Mouse (Mus musculus) G1E-ER4 (cell line): ENCODE data around the gene Them5. TPM values are rescaled to one million over a fixed set of nuclear protein-coding genes. Genes with fewer than 3 reads are reported as not detected.

Experiments used
- GATA1 ChIP-seq: IDR thresholded peaks from one replicate; pipeline ENCODE4 v1.8.0; 2012; ENCODE audit warnings: low read length, inconsistent platforms
- polyA plus RNA-seq: library from polyadenylated mRNA; stranded (reverse); fragments of >175 nt; gene quantifications from 2 replicates; pipeline ENCODE4 v1.2.3, GENCODE M21; 2012

Gene Them5
- polyA plus RNA-seq, 1 experiment: not detected

DNA sequence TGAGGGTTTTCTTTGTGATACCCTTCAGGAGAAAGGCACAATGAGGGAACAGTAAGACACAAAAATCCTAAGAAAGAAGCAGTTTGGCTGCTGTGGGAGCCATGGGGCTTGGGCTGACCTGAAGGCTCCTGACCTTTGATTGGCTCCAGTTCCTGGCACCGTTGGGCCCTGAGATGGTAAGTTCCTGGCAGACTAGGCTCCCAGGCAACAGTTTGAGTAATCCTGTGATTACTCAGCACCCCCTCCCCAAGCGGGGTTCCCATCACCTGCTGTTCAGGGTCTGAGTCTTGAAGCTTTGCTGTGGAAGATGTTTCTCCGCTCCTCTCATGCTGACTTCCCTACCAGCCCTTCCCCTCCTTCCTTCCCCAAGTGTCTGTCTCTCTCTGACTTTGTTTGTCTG, 41.6 kb downstream of the Them5 start:
- TF ChIP-seq GATA1: no peak

DNA sequence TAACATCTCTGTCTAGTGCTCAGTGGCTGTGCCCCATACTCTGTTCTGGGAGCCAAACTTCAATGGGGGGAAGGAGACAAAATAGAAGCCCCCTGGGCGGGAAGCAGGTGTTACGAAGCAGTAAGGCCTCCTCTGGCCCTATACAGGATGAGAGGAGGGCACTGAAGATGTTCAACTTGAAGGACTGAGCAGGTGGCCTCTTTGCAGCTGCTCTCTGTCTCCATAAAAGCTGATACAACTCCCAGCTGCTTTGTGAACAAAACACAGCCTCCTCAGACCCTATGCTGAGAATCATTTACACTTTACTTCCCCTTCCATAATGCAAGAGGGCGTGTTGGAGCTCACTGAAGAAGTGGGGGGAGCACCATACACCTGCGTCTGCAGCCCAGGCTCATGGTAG, 44.8 kb downstream of the Them5 start:
- no peak for TF ChIP-seq GATA1

DNA sequence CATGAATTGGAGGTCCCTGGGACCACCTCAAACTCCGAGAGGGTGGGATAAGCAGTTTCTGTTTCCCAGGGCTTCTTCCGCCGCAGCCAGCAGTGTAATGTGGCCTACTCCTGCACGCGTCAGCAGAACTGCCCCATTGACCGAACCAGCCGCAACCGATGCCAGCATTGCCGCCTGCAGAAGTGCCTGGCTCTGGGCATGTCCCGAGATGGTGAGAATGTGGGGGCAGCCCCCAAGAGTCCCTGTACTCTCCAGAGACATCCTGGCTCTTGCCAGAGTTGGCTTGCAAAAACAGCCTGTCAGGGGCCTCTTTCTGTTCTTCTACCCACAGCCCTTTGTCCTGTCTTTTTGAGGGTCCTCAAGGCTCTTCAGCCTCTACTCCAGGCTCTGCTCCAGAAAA, 45.5 kb downstream of the Them5 start:
- TF ChIP-seq GATA1: no peak

DNA sequence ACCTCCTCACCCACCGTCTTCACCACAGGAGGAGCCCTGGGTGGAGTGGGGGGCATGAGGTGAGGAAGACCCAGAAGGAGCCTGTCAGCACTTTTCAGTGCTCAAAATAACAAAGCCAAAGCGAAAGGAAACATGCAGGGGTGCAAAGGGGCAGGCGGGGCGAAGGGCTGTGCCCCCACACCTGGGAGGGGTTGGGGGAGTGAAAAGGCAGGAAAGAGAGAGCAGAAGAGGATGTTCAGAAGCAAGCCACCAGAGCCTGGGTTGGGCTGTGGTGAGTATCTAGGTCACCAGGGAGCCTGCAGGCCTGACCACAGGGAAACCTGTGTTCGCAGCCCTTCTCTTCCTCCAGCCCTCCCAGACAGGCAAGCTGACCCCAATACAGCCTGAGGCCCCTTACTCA, 46.1 kb downstream of the Them5 start:
- TF ChIP-seq GATA1: no peak

DNA sequence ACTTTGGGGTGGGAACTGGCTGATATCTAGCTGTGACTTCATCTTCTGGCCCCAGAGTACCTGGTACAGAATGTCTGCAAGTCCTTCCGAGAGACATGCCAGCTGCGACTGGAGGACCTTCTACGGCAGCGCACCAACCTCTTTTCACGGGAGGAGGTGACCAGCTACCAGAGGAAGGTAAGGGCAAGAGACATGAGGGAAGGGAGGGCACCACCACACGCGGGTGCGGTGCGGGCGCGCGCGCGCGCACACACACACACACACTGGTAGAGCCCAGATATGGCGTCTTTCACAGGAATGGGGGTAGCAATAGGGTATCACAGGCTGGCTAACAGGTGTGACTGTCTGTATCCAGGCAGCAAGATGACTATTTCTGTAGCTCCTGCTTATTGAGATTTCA, 47.5 kb downstream of the Them5 start:
- no peak for TF ChIP-seq GATA1

DNA sequence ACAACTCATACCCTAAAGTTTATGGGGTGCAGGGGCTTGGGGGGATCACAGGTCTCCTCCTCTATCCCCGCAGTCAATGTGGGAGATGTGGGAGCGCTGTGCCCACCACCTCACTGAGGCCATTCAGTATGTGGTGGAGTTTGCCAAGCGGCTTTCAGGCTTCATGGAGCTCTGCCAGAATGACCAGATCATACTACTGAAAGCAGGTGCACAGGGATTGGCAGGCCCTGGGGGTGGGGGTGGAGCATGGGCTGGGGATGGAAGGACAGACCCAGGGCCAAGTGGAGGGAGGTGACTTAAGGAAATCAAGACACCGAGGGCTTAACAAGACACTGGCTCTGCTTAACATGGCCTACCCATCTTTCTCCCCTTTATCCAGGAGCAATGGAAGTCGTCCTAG, 49.1 kb downstream of the Them5 start:
- no peak for TF ChIP-seq GATA1

DNA sequence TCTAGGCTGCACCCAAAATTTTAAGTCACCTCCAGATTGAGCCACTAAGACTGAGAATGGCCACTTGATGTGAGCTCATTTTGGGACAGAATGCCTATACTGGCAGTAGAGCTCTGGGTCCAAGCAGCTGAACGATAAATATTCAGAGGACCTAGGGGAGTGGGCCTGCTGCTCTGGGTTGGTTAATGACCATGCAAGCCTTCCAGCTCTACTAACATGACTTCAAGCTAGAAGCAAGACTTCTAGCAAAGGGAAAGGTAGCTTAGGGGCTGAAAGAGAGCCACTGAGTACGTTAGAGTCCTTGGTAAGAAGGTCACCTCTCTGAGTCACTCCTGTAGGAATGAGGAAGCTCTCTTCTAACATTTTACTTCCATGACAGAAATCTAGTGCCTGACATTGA, 50.2 kb downstream of the Them5 start:
- no peak for TF ChIP-seq GATA1

DNA sequence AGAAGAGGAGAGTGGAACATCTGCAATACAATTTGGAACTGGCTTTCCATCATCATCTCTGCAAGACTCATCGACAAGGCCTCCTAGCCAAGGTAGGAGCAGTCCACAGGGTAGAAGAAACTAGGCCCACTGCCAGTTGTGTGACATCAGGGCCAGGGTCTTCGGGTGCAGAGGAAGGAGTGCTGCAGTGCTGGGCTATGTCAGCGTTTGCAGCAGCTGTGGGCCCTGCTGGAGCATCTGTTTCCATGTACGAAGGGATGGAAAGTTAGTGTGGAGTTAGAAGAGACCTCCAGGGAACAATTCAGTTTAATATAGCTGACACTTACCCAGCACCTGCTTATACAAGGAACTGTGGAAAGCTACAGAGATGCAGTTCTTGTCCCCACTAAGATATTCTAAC, 51.1 kb downstream of the Them5 start:
- TF ChIP-seq GATA1: no peak

DNA sequence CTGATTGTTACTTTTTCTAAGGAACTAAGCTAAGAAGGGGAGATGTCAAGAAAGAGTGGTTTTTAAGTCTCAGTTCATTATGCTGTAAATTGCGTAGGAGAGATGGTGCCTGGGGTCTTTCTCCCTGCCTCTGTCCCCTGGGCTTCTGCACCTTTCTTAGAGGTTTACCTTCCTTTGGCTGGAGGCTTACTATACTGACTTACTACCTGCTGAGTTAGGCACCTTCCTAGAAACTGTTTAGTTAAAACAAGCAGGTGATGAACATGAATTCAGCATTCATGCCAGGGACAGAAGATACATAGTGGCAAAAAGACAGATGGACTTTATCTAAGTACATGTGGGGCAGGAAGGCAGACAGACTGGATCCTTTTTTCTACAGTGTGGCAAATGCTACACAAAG, 54.4 kb downstream of the Them5 start:
- TF ChIP-seq GATA1: no peak

DNA sequence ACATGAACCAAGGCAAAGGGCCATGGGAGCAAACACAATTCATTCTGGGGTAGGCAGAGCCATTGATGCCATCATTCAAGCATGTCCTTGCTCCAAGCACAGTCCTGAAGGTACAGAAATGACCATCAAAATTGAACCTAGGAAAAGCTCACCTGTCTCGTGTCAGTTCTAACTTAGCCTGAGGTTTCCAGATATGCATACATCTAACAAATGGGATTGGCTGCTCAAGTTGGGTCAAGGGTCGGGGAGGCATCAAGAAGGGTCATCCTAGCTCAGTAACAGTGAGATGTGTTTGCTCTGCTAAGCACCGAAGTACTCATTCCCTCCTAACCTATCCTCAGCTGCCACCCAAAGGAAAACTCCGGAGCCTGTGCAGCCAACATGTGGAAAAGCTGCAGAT, 55.0 kb downstream of the Them5 start:
- TF ChIP-seq GATA1: no peak

Other genes with a start within 250 kb of the Them5 start
- gene Gm10696, start 163.9 kb upstream of the Them5 start, polyA plus RNA-seq: not detected in 2 replicates
- not detected in 2 replicates for gene Gm5286, start 145.4 kb upstream of the Them5 start, polyA plus RNA-seq
- gene Gm4778, start 78.1 kb upstream of the Them5 start, polyA plus RNA-seq: not detected in 2 replicates
- gene Them4, start 32.0 kb upstream of the Them5 start, polyA plus RNA-seq: 0.22 and 0.45 TPM in 2 replicates
- gene C2cd4d, start 20.3 kb downstream of the Them5 start, polyA plus RNA-seq: not detected in 2 replicates
- not detected in 2 replicates for gene Rorc, start 30.7 kb downstream of the Them5 start, polyA plus RNA-seq
- gene Lingo4, start 56.4 kb downstream of the Them5 start, polyA plus RNA-seq: not detected in 2 replicates
- gene Tdrkh, start 71.2 kb downstream of the Them5 start, polyA plus RNA-seq: not detected in 2 replicates
- 95.8 and 141 TPM in 2 replicates for gene Mrpl9, start 101.2 kb downstream of the Them5 start, polyA plus RNA-seq
- not detected in 2 replicates for gene Oaz3, start 101.8 kb downstream of the Them5 start, polyA plus RNA-seq
- gene Celf3, start 136.2 kb downstream of the Them5 start, polyA plus RNA-seq: not detected in 2 replicates
- not detected in 2 replicates for gene Riiad1, start 138.2 kb downstream of the Them5 start, polyA plus RNA-seq
- 12.5 and 17.5 TPM in 2 replicates for gene Snx27, start 240.6 kb downstream of the Them5 start, polyA plus RNA-seq